1 mouse cellular context compared by ENCODE assay signal in the genomic region with DNA sequence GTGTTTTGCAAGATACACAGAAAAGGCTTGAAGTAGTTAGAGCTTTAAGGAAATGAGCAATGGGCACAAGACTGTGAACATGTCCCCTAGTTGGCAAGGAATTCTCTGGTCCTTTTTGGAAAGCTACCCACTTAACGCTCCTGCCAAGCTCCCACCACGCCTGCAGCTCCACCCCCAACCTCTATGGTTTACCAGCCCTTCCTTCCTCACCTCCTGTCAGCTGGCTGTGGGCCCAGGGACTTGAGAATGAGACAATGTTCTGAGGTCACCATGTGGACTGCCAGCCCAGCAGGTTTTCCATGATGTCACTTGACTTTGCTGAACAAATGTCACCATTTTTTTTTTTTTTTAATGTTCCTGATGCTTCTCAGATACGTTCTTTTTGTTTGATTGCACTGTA.
TF ChIP-seq lines count a peak whose summit lies in the region.

No protein-coding gene starts in this region.

TF ChIP-seq in MEL, 35 proteins besides CTCF, POLR2A, EP300 and RAD21:
- TF ChIP-seq TBP (IDR thresholded peaks at IDR 0.05; ENCODE audit: low read depth, low read length), result no peak
- TF ChIP-seq ETS1 (IDR thresholded peaks at IDR 0.05; ENCODE audit: low read depth, low read length), result peak; percentile 66
- no peak for TF ChIP-seq CHD2 (IDR thresholded peaks at IDR 0.05; ENCODE audit: low read length)
